Mouse (Mus musculus): ENCODE measurements around the gene Cdc42se2.

GRCm38 (mm10) chr11:54717893-54718292 lies 69.6 kb downstream of the Cdc42se2 start:
- TF ChIP-seq CHD2 (IDR thresholded peaks at IDR 0.05; ENCODE audit: low read depth, low read length) (no peak), MAFK (IDR thresholded peaks at IDR 0.05; ENCODE audit: insufficient read depth, low read depth, low read length) (no peak), ZNF384 (IDR thresholded peaks at IDR 0.05; ENCODE audit: low read depth, low read length) (no peak), ZC3H11A (IDR thresholded peaks at IDR 0.05; ENCODE audit: borderline replicate concordance, low read depth, low read length) (no peak)

Measured in ES-E14 (cell line).